Mouse (Mus musculus): Measurements from ENCODE around the gene Phf5a.

Gene Phf5a

DNA sequence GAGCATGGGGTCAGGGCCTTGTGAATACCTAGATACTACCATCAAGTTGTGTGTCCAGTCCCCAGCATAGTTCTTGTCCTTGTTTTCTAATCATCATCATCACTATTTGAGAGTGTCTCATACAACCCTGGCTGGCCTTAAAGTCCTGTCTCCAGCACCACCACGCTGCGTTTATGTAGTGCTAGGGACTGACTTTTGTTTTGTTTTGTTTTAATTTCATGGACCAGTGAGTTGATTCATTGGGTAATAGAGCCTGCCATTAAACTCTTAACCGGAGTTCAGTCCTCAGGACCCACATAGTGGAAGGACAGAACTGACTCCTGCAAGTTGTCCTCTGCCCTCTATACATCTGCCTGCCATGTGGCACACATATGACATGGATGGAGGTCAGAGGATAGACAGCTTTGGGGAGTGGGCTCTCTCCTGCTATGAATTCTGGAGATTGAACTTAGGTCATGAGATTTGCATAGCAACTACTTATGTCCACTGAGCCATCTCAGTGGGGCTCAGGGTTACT, 13.8 kb upstream of the Phf5a start:
- DNase-seq (ENCODE audit: low read depth, low spot score), result no peak

DNA sequence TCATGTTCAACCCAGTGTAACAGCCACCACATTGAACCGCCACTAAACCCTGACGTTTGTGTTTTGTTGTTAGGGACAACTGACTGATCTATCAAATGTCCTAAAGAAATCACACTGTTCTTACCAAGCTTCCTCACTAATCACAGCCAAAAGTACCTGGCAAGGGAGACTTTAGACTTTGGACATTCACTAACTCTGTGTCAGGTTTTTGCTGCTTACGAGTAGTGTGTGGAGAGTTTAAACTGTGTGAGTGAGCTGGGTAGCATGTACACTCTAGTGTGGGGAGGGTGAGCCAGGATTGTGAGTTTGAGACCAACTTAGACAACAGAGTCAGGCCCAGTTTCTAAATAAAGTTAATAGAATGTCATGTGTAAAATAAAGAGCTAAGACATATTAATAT, 10.6 kb upstream of the Phf5a start:
- DNase-seq (ENCODE audit: low read depth, low spot score), result no peak

DNA sequence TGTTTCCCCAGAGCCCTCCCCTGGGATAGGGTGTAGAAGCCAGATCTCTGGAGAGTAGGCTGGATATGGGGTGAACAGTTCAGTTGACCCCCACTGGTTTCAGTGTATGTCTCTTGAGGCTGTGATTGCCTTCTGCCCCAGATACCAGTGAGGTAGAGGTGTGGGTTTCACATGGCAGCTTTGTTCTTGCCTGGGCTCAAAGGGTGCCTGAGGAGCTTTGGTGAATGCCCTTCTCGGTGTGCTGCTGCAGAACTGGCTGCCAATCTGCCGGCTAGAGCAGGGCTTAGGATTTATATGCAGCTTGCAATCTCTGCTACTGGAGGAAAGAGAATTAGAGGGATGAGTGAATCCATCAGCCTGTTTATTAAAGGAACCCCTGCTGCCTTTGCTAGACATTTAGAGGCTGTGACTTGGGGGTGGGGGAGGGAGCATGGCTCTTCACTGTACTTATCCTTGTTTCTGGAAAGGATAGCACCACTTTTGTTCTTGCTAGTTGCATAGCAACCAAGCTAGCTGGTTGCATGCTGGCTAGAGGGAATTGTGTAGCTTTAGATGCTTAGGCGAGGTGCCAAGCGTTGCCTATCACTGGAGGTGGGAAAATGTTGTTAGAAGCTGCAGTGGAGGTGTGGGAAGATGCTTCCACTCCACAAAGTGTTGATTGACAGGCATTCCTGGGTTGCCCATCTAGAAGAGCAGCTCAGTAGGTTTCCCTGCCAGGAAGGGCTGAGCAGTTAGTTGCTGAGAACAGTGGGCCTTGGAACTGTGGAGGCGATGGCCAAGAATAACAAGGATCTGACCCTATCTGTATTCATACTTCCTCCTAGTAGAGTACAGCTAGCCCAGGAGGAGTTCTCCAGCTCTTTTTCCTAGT, 8.1 kb upstream of the Phf5a start:
- DNase-seq (ENCODE audit: low read depth, low spot score), result peak; percentile 63

DNA sequence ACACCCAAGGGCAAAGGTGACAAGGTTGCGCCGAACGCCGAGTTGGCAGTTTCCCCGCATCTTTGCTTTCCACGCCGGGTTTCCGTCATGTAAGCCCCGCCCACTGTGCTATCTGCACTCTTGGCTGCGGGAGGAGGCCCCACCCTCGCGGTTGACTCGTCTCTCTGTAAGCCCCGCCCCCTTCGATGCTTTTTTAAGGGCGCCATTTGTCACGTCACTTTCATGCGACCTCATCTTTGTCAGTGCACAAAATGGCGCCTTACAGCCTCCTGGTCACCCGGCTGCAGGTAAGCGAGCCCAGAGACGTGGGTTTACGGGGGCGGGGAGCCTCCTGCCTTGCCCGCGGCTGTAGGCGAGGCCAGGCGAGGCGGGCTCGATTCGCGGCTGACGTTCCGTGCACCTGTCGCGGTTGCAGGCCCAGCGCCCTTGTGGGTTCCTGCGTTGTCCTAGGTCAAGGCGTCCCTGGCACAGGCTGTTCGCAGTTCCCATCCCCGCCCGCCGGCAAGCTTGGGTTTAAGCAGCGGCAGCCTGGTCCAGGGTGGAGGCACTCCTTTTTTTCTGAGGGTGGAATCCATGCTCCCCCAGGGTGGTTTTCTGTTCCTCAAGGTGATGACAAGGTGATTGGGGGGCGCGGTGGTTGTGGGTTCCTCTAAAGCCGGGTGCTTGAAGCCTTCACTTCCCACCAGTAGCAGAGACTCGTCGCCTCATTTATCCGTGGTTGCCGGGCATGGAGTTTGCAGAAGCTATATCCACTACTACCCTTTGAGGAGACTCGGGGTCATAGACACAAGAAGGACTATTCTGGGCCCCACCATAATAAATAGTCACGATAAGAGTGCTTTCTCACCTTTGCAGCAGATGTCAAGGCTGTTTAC, 788 bp upstream of the Phf5a start, which contains the start of gene Aco2:
Aco2 (plus strand) TSS at position 48 of the 875 bp plus-strand sequence.
- peak; percentile 100 for DNase-seq (ENCODE audit: low read depth, low spot score)

DNA sequence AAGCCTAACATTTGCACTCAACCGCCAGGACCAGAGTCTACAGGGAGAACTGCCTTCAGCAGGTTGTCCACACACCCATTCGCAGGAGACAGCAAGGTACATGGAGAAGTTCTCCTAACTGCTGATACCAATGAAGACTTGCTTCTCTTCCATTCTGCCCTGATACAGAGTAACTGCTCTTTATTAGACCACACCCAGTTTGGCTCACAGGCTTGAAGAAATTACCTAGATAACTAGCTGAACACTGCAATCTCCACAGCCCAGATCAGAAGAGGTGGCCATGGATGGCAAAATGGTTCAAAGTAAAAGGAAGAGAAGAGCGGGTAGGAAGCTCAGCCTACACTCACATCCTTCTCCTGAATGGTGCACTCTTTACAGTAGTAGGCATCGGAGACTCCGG, 1.7 kb downstream of the Phf5a start:
- no peak for DNase-seq (ENCODE audit: low read depth, low spot score)

DNA sequence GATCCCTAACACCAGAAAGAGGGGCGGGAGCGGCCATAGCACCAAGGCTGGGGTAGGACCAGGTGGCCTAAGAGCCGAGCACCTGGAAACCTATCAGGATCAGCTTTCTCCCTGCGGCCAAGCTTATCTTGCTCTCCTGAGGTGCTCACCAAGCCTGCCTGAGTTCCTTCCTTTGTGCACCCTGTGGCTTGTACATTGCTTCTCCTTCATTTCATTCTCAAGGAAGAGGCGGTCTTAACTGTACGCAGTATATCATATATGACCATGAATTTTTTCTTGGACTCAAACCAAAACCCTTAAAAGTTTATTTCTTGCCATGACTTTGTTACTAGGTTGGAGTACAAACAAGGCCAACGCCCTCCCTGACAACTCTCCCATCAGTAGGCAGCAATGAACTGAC, 7.5 kb downstream of the Phf5a start:
- DNase-seq (ENCODE audit: low read depth, low spot score), result no peak

DNA sequence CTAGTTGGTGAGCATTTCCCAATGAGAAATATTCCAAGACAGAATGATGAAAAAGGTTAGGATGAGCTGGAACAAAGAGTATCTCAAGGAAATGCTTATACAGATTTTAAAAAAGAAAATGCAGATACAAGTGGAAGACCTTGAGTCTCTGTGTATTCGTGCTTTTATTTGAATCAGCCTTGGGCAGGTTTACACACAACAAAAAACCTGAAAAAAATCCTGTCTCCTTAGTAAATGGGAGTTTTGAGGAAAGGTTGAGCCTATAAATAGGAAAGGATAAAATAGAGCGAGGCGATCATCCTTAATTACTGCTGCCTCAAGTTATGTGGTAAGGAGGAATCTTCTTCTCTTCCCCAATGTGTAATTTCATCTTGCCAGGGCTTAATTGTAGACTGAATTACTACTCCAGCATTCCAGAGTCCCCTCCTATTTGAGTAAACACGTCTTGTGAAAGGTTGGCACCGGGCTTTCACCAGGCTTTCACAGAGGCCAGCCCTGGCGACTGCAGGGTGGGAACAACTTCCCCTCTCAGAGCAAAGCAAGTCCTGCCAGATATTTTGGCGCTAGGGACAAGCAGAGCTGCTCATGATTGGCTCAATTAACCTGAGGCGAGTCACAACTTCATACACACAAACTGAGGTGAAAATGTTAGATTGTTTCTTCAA, 11.1 kb downstream of the Phf5a start:
- no peak for DNase-seq (ENCODE audit: low read depth, low spot score)

DNA sequence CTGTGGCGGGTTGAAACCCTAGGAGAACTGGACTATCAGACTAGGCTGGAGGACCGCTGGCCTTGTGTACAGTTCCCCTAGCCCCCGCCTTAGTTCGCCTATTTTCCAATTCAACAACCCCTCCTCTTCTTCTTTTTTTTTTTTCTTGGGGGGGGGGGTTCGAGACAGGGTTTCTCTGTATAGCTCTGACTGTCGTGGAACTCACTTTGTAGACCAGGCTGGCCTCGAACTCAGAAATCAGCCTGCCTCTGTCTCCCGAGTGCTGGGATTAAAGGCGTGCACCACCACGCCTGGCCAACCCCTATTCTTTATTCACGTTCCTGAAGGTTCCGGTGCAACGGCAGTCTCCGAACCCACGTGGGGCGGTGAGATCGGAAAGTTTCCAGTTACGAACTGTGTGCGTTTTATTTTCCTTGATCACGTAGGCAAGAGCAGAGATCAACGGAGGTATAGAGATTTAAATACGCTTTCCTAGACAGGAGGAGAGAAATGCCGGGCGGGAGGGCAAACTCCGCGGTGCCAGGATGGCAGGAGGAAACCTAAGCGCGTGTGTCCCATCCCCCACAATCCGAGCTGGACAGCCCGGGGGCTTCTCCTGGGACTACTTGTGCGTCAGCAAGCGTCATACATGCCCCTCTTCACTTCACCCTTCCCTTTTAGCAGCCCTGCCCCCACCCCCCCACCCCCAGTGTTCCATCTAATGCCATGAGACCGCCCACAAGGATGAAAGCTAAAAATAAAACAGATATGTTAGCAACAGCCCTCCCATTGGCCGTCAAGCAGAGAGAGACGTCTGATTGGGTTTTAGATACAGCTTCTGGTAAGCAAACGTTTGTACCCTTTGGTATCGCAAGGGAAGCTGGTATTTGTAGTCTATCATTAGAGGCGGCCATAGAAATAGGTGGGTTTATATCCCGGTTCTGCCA, 12.1 kb downstream of the Phf5a start:
- peak; percentile 92 for DNase-seq (ENCODE audit: low read depth, low spot score)

DNA sequence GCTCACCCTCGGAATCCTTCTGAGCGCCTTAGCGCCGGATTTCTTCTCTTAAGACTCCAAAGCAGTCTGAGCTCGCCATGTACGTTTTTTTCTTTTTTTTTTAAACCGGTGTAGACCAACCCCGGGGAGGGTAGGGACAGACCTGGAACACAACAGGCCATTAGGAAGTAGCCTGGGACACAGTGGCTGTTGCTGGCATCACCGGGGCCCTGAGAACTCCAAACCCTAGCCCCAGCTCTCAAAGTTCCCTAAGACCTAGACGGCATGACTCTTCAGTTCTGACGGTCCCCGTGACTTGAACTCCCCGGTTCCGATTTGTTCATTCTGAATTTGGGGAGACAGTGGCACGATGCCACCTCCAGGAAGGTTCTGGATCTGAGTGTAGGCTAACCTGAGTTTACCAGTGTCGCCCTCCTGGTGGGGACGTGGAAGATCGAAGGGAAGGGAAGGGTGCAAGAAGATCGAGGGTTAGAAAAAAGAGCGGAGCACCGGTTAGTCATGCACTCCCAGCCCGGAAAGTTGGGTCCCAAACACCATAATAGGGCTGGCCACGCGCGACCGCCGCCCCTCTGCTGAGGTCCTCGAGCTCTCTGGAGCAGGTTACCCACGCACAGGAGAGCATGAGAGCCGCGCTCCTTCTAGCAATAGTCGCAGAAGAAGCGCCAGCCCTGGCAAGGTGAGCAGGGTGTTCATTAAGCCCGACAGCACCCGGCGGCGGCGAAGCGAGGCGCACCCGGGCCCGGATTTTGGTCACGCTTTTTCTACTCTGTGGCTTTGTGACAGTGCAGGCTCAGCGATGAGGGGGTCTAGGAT, 13.0 kb downstream of the Phf5a start, which contains the start of gene Tob2:
Tob2 (minus strand) TSS at position 280 of the 813 bp plus-strand sequence.
- DNase-seq (ENCODE audit: low read depth, low spot score), result no peak

DNA sequence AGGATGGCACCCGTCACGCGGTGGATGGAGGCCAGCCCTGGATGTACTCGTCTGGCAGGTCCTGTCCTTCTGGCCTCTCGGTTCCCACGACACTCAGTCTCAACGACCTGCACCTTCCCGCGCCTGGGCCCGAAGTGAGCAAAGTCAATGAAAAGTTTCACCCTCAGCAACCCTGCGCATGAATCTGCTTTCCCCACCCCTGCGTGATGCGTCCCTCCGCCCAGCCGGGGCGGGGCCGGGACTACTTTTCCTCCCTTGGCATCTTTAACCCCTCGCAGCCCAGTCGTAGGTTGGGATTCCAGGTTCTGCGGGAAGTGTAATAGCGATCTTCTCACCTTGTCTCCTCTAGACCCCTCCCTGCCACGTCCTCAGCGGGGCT, 13.6 kb downstream of the Phf5a start:
- DNase-seq (ENCODE audit: low read depth, low spot score), result peak; percentile 91

DNA sequence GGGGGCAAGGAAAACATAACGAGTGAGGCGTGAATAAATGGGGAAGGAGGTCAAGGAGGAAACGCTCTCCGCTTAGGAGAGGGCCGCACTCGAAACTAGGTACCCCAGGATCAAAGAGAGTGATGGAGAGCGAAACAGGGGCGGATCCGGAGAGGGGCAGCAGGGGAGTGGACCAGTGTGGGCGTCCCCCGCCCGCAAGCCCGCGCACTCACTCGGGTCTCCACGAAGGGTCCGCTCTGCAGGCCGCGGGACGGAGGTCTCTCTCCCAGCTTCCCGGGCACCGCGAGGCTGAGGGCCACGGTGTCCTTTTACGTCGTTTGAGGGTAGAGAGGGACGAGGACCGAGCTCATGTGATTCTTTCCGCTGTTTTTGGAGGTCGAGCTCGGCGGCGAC, 14.0 kb downstream of the Phf5a start:
- DNase-seq (ENCODE audit: low read depth, low spot score), result no peak

DNA sequence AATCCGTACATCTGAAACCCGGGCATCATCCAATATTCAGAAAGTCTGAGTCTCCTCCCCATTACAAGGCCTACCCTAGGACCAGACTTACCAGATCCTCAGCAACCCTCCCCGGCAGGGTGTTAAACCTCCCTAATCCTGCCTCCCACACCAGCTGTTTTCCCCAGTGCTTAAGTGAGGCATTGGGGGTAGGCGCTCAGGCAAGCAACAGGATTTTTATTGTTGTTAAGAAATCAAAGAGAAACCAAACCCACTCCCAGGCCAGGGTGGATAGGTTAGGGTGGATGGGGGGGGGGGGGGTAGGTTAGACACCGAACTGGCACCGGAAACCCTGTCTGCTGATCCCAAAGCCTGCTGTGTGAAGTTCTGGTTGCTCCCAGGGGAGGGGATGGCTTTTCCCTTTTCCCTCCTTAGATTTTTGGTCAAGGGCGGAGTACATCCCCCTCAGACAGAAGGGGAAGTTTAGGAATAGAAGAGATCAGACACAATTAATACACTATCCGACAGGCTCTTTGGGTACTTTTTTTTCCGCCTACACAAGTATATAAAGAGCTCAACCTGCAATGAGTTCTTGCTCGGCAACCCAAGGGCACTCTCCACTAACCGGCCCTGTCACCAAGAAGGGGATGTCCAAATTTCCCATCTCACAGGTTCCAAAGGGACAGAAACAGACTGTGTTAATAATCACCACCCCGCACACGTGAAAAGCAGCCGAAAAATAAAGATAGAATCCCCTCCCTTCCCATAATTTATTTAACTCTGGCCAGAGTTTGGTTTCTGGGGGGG, 14.6 kb downstream of the Phf5a start:
- peak; percentile 60 for DNase-seq (ENCODE audit: low read depth, low spot score)

DNA sequence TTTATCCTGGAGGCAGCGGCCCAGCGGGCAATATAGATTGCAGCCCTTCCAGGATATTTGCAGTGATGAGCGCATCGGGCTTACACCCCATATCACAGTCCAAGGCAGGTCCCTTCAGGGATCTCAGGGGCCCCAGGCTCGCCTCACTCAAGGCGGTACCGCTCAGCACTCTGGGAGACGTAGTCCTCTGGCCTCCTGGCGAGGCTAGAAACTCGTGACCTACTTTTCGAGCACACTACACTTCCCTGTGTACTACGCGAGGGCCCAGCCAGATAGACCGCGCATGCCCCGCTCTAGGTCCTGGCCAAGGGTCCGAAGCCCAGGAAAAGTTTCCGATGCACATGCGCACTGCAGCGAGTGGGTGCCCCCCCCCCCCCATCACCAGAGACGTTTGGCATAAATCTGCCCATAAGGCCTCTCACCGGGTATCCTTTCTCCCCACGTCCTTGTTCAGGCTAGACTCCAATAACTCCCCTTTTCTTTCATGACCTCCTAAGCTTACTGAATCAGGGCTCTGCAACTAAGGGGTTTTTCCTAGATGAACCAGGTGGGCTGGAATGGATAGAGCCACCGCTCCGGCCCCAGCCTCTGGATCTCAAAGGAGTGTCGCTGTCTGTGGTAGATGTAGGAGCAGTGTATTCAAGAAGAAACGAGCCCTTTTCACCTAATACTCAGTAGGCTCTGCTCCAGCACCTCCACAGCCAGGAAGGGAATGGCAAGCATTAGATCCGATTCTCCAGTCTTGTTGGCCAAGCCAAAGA, 15.5 kb downstream of the Phf5a start:
- peak; percentile 76 for DNase-seq (ENCODE audit: low read depth, low spot score)

DNA sequence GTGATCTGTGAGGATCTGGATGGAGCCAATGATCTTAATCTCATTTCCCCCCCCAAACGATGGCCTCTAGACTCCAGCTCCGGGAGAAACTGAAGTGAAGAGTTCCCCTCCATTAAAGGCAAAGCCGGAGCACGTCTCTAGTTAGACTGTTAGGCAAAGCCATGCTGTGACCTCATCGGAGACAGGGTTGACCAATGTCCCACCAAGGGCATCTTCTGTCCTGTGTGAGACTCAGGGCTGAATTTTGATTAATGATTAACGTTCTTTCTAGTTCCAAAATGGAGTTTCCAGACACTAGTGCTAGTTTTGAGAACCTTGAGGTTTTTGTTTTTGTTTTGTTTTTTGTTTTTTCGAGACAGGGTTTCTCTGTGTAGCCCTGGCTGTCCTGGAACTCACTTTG, 18.6 kb downstream of the Phf5a start:
- no peak for DNase-seq (ENCODE audit: low read depth, low spot score)

DNA sequence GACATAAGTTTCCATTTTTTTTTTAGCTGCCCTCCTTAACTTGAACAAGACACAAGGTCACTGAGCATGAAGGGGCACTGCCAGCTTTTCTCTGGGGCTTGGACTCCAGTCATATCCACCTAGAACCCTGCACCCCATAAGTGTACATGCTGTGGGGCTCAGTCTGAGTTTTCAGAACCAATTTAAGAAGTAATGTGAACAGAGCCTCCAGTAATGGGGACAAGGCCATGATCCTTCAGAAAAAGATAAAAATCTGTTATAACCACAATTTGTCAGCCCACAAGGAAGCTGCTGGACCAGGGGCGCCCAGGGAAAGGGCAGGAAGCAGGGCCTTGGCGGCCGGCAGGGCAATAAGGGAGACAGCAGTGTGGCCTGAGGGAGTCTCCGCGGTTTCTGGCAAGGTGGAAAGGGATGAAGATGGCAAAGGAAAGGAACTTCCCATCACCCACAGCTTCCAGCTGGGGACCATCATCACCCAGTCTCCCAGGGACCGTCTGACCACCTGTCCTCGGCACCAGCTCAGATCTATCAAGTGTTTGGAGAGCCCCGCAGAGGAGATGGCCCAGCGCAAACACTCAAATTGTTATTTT, 19.2 kb downstream of the Phf5a start:
- no peak for DNase-seq (ENCODE audit: low read depth, low spot score)

DNA sequence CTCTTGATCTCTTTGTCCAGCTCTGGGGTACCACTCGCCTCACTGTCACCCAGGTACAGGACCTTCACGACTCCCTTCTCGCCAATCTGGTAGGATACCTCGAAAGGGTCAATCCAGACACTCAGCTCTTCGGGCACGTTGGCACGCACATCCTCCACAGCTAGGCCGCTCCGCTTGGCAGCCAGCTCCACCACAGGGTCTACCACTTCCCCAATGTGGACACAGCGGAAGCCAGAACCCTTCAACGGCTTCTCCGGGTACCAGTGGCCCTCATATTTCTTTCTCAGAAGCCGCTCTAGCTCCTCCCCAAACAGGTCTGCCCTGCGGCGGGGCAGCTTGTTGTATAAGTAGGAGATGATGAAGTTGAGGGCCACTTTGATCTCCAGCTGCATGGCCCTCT, 20.3 kb downstream of the Phf5a start:
- DNase-seq (ENCODE audit: low read depth, low spot score), result no peak

DNA sequence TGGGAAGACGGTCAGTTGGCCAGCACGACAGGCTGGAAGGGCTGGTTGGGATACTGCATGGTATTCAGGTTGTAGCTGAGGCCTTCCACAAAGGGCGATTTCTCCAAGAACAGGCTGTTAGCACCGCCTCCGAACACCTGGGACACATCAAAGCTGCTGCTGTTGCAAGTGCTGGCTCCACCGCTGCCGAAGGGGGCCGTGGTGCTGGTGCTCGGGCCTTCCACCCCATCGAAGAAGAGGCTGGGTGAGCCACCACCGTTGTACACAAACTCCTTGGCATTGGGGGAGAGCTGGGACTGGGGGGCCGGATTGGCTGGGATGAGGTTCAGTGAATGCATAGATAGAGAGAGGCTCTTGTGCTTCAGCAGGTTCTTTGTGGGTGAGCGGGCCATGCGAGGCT, 21.0 kb downstream of the Phf5a start:
- no peak for DNase-seq (ENCODE audit: low read depth, low spot score)

DNA sequence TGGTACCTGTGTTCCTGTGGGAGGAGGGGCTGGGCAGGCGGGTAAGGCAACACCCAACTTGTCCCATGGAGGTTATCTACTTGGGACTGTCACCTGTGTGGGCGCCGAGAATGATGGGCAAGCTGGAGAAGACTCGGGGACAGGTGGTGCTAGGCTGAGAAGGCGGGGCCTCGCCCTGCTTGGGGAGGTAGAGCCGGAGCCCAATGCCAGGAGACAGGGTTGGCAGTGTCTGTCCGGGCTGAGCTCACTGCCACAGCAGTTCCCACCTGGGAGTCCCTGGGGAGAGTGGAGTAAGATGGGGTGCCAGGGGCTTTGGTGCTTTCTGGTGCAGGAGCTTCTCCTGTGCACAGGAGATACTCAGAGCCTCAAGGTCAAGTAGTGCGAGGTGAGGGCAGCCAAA, 22.6 kb downstream of the Phf5a start:
- DNase-seq (ENCODE audit: low read depth, low spot score), result no peak
